Mouse (Mus musculus): ENCODE data around the gene Scn10a. TPM values are rescaled to one million over a fixed set of nuclear protein-coding genes. Genes with fewer than 3 reads are reported as not detected.

The Scn10a gene
- total RNA-seq (2012; rRNA removed) = 0.27 and 0.42 TPM in 2 replicates
- polyA plus RNA-seq (2012; ENCODE audit: insufficient read depth in 1 of 2, insufficient read length in 2 of 2, low read depth in 1 of 2, low replicate concordance in 2 of 2, missing spikeins in 1 of 2) = 1 to 10 TPM in 1 of 2 experiments, not detected in 1; 2.9 TPM

GRCm38 (mm10) chr9:119719222-119719621 lies at the start of gene Scn10a:
Gene Scn10a (minus strand): TSS chr9:119719322.
- Histone ChIP-seq H3K9ac (ENCODE audit: control insufficient read depth, low read depth, low read length, poor library complexity, severe bottlenecking) (no peak within 1 kb of the TSS), H3K27me3 (ENCODE audit: control insufficient read depth in 1 of 2, insufficient read depth in 2 of 2, low read length in 2 of 2) (no peaks in the 10 kb centered on the region; a peak in 1 of 4 replicates), H3K36me3 (ENCODE audit: control insufficient read depth in 1 of 2, insufficient read depth in 2 of 2, low read length in 2 of 2) (no peaks in the 10 kb centered on the region), H3K79me2 (ENCODE audit: control insufficient read depth, insufficient read depth, low read length, poor library complexity) (no peaks in the 10 kb centered on the region), H3K4me1 (ENCODE audit: control insufficient read depth in 1 of 2, insufficient read depth in 2 of 2, low read length in 2 of 2) (no peaks in the 10 kb centered on the region), H3K27ac (ENCODE audit: control insufficient read depth, low read depth, low read length) (no peak within 1 kb of the TSS), H3K9me3 (replicated peaks; ENCODE audit: insufficient read depth, low read length) (no peaks in the 10 kb centered on the region), H3K4me3 (ENCODE audit: control insufficient read depth in 1 of 2, insufficient read depth in 1 of 2, low read depth in 2 of 2, low read length in 2 of 2) (no peak within 1 kb of the TSS)
- no peak for TF ChIP-seq ELF1 (IDR thresholded peaks at IDR 0.05; ENCODE audit: low read depth, low read length)
- no peak for TF ChIP-seq CHD1 (IDR thresholded peaks at IDR 0.05; ENCODE audit: low read depth, low read length)
- no peak for TF ChIP-seq BHLHE40 (IDR thresholded peaks at IDR 0.05; ENCODE audit: borderline replicate concordance, low read depth, low read length)
- TF ChIP-seq MXI1 (IDR thresholded peaks at IDR 0.05; ENCODE audit: low read depth, low read length) = no peak
- TF ChIP-seq ZMIZ1 (IDR thresholded peaks at IDR 0.05; ENCODE audit: low read depth, low read length) = no peak
- TF ChIP-seq E2F4 (IDR thresholded peaks at IDR 0.05; ENCODE audit: borderline replicate concordance, low read depth, low read length) = no peak
- no peak for TF ChIP-seq JUND (IDR thresholded peaks at IDR 0.05; ENCODE audit: low read depth, low read length)
- no peak for TF ChIP-seq MEF2A (IDR thresholded peaks at IDR 0.05; ENCODE audit: extremely low read depth, insufficient replicate concordance, low read depth, low read length, poor library complexity, severe bottlenecking)
- no peak for TF ChIP-seq SIN3A (IDR thresholded peaks at IDR 0.05; ENCODE audit: low read length)
- TF ChIP-seq ZC3H11A (IDR thresholded peaks at IDR 0.05; ENCODE audit: low read depth, low read length) = no peak
- TF ChIP-seq MAFK (IDR thresholded peaks at IDR 0.05; ENCODE audit: borderline replicate concordance, low read depth, low read length) = no peak
- TF ChIP-seq GABPA (IDR thresholded peaks at IDR 0.05; ENCODE audit: low read depth, low read length) = no peak
- TF ChIP-seq RAD21 (IDR thresholded peaks at IDR 0.05; ENCODE audit: low read depth, low read length) = no peak
- no peak for TF ChIP-seq MAX (IDR thresholded peaks at IDR 0.05; ENCODE audit: low read length)
- TF ChIP-seq POLR2AphosphoS2 (IDR thresholded peaks at IDR 0.05; ENCODE audit: low read length) = no peak
- no peak for TF ChIP-seq TAL1 (IDR thresholded peaks at IDR 0.05; ENCODE audit: low read length)
- DNase-seq (ENCODE audit: low read depth, low spot score) = no peak

- no peaks in the 10 kb centered on the region for H3K9me3 ChIP-seq (replicated peaks; ENCODE audit: insufficient read depth, low read length)
- DNase-seq (ENCODE audit: low read depth, low spot score) = peak; percentile 49
- H3K4me1 ChIP-seq (ENCODE audit: control insufficient read depth in 1 of 2, insufficient read depth in 2 of 2, low read length in 2 of 2) = 0 out of 4 replicates have a peak, but pooled peaks cover 0 to 2% of the 10 kb centered on the region in 2 experiments
- no peaks in the 10 kb centered on the region for H3K79me2 ChIP-seq (ENCODE audit: control insufficient read depth, insufficient read depth, low read length, poor library complexity)
- no peak overlapping the region for H3K27ac ChIP-seq (ENCODE audit: control insufficient read depth, low read depth, low read length)
- H3K9ac ChIP-seq (ENCODE audit: control insufficient read depth, low read depth, low read length, poor library complexity, severe bottlenecking) = no peak overlapping the region
- TF ChIP-seq MAZ (IDR thresholded peaks at IDR 0.05; ENCODE audit: low read depth, low read length) = no peak
- TF ChIP-seq SMC3 (IDR thresholded peaks at IDR 0.05; ENCODE audit: low read depth, low read length) = peak; percentile 53
- no peak for TF ChIP-seq NELFE (IDR thresholded peaks at IDR 0.05; ENCODE audit: low read depth, low read length)
- peak; percentile 17; the same call in 1 of the 2 replicates for TF ChIP-seq ZC3H11A (IDR thresholded peaks at IDR 0.05; ENCODE audit: low read depth, low read length)
- TF ChIP-seq CTCF (IDR thresholded peaks at IDR 0.05 in 2 of 3, conservative IDR thresholded peaks at IDR 0.05 in 1 of 3; ENCODE audit: control insufficient read depth in 1 of 3, insufficient read depth in 1 of 3, low read depth in 2 of 3, low read length in 3 of 3, poor library complexity in 1 of 3, severe bottlenecking in 1 of 3) = peak; percentile 60 to 69 (median 63); a peak in 5 of 6 replicates
- peak; percentile 55 for TF ChIP-seq RAD21 (IDR thresholded peaks at IDR 0.05; ENCODE audit: low read depth, low read length)
- no peak overlapping the region for H3K4me3 ChIP-seq (ENCODE audit: control insufficient read depth in 1 of 2, insufficient read depth in 1 of 2, low read depth in 2 of 2, low read length in 2 of 2)
- H3K36me3 ChIP-seq (ENCODE audit: control insufficient read depth in 1 of 2, insufficient read depth in 2 of 2, low read length in 2 of 2) = no peaks in the 10 kb centered on the region
- H3K27me3 ChIP-seq (ENCODE audit: control insufficient read depth in 1 of 2, insufficient read depth in 2 of 2, low read length in 2 of 2) = no peaks in the 10 kb centered on the region
These were observed 49.5 kb upstream of the Scn10a start for GRCm38 (mm10) chr9:119768585-119768984.
